Mouse (Mus musculus) hindbrain, embryonic 15.5 days (tissue): Measurements from ENCODE around the gene Pam. TPM values are rescaled to one million over a fixed set of nuclear protein-coding genes. Genes with fewer than 3 reads are reported as not detected.

ENCODE experiments used
- ATAC-seq: fragments of 200-750 bp; cut with Nextera tagmentation; 2 replicates; pipeline ENCODE4 v1.8.0; 2017; ENCODE audit warnings: low read depth, moderate number of reproducible peaks, moderate TSS enrichment; ENCODE audit not compliant: low FRiP score
- H3K27ac ChIP-seq: fragments of 300-500 bp; sonication (generic); replicated peaks from 2 replicates; pipeline ENCODE4 v1.5.1; 2015; ENCODE audit warnings: mild to moderate bottlenecking, inconsistent platforms
- H3K27me3 ChIP-seq: fragments of 300-500 bp; sonication (generic); 2 replicates; pipeline ENCODE4 v1.6.1; 2015; ENCODE audit warnings: control low read depth, inconsistent platforms
- H3K36me3 ChIP-seq: fragments of 300-500 bp; sonication (generic); 2 replicates; pipeline ENCODE4 v1.6.1; 2015; ENCODE audit warnings: control low read depth, inconsistent platforms
- H3K4me1 ChIP-seq: fragments of 300-500 bp; sonication (generic); replicated peaks from 2 replicates; pipeline ENCODE4 v1.6.1; 2015; ENCODE audit warnings: control low read depth, inconsistent platforms
- H3K4me2 ChIP-seq: fragments of 300-500 bp; sonication (generic); 2 replicates; pipeline ENCODE4 v1.6.1; 2015; ENCODE audit warnings: moderate library complexity, mild to moderate bottlenecking, inconsistent platforms
- H3K4me3 ChIP-seq: fragments of 300-500 bp; sonication (generic); 2 replicates; pipeline ENCODE4 v1.5.1; 2015; ENCODE audit warnings: mild to moderate bottlenecking, inconsistent platforms
- H3K9ac ChIP-seq: fragments of 300-500 bp; sonication (generic); 2 replicates; pipeline ENCODE4 v1.6.1; 2015; ENCODE audit warnings: inconsistent platforms
- H3K9me3 ChIP-seq: fragments of 300-500 bp; sonication (generic); 2 replicates; pipeline ENCODE4 v1.6.1; 2016; ENCODE audit warnings: control low read depth, inconsistent platforms
- WGBS: fragments of 180-500 bp; shearing (Covaris S2); methylation state at CpG from one replicate; pipeline ENCODE4 v1.1.7; 2015; 5-methylcytosine and 5-hydroxymethylcytosine counted together
- polyA plus RNA-seq: library from polyadenylated mRNA; unstranded; fragments of >200 nt; fragmentation: Nextera tagmentation; extraction: Ambion mirVana; gene quantifications from 2 replicates; pipeline ENCODE4 v1.2.1, GENCODE M21; 2015

Pam gene
- polyA plus RNA-seq, 1 experiment from 2014 or later: 29.8 TPM

GRCm38 (mm10) chr1:98073826-98074225, 21.6 kb downstream of the Pam start:
- peaks cover 4% of the 10 kb centered on the region; the same call in 1 of the 2 replicates for H3K4me1 ChIP-seq
- H3K36me3 ChIP-seq: no peaks in the 10 kb centered on the region
- H3K27me3 ChIP-seq: no peaks in the 10 kb centered on the region
- H3K9me3 ChIP-seq: no peaks in the 10 kb centered on the region
- no peak overlapping the region for H3K4me3 ChIP-seq
- no peak overlapping the region for H3K27ac ChIP-seq
- H3K9ac ChIP-seq: no peak overlapping the region
- WGBS: 59% methylated on average over 4 of the region's 4 CpGs
- no peak overlapping the region for H3K4me2 ChIP-seq
- no peak for ATAC-seq

- H3K9me3 ChIP-seq: no peaks in the 10 kb centered on the region
- no peaks in the 10 kb centered on the region for H3K27me3 ChIP-seq
- no peak overlapping the region for H3K9ac ChIP-seq
- no peak overlapping the region for H3K4me2 ChIP-seq
- ATAC-seq: no peak
- no peak overlapping the region for H3K4me3 ChIP-seq
- no peaks in the 10 kb centered on the region for H3K36me3 ChIP-seq
- WGBS: 22% methylated on average over 2 of the region's 2 CpGs
- H3K4me1 ChIP-seq: peaks cover 4% of the 10 kb centered on the region; the same call in 1 of the 2 replicates
- H3K27ac ChIP-seq: no peak overlapping the region
These were observed 22.3 kb downstream of the Pam start for GRCm38 (mm10) chr1:98073127-98073526.

DNA sequence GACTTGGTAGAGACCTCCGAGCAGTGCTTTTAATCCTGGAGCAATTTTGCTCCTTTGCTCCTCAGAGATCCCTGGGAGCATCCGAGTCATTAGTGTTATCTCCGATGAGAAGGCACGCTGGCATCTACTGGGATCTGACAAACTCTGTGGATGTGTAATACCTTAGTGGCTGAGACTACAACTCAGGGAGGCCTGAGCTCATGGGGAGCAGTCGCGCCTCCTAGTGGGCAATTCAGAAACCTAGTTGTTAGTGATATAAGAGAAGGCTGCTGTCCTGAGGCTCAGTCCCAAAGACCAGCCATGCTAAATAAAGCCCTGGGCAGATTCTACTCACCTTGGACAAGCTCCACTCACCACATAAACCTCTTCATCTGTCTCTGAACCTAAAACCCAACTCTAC, 23.4 kb downstream of the Pam start:
- no peaks in the 10 kb centered on the region for H3K27me3 ChIP-seq

GRCm38 (mm10) chr1:98071436-98071835, 24.0 kb downstream of the Pam start:
- Histone ChIP-seq H3K4me3 (no peak overlapping the region), H3K4me2 (no peak overlapping the region), H3K4me1 (peaks cover 4% of the 10 kb centered on the region; the same call in 1 of the 2 replicates), H3K9ac (no peak overlapping the region), H3K36me3 (no peaks in the 10 kb centered on the region), H3K27me3 (no peaks in the 10 kb centered on the region), H3K9me3 (no peaks in the 10 kb centered on the region), H3K27ac (no peak overlapping the region)
- ATAC-seq: no peak
- WGBS: 90% methylated on average over 9 of the region's 9 CpGs

More for the DNA sequence above, 23.4 kb downstream of the Pam start:
- H3K27ac ChIP-seq: no peak overlapping the region
- H3K4me2 ChIP-seq: no peak overlapping the region
- peaks cover 4% of the 10 kb centered on the region; the same call in 1 of the 2 replicates for H3K4me1 ChIP-seq
- no peaks in the 10 kb centered on the region for H3K36me3 ChIP-seq
- WGBS: 58% methylated on average over 6 of the region's 6 CpGs
- no peak overlapping the region for H3K9ac ChIP-seq
- no peak overlapping the region for H3K4me3 ChIP-seq
- ATAC-seq: no peak
- H3K9me3 ChIP-seq: no peaks in the 10 kb centered on the region

GRCm38 (mm10) chr1:98070743-98071325, 24.6 kb downstream of the Pam start:
- Histone ChIP-seq H3K9ac (no peak overlapping the region), H3K27me3 (no peaks in the 10 kb centered on the region), H3K27ac (no peak overlapping the region), H3K4me2 (no peak overlapping the region), H3K4me1 (peaks cover 4% of the 10 kb centered on the region; the same call in 1 of the 2 replicates), H3K36me3 (no peaks in the 10 kb centered on the region), H3K9me3 (no peaks in the 10 kb centered on the region), H3K4me3 (no peak overlapping the region)
- ATAC-seq: no peak
- WGBS: 78% methylated on average over 5 of the region's 5 CpGs

DNA sequence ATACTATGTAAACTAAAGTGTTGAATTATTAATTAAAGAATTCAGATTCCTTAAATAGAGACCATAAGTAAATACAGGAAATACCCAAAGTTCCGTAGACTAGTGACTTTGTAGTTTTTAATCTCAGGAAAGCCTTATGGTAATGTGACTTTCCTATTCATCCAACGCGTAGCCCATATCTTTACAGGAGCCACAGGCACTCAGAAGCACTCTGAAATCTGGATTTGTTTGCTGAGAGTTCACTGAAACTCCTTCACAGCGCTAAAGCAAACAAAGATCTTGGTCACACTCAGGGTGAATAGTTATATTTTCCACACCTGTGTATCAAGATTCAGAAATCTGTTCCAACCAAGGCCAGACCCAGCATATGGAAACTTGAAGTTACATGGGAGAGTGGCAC, 27.3 kb downstream of the Pam start:
- ATAC-seq: no peak
- 0 out of 2 replicates have a peak, but pooled peaks cover under 1% of the 10 kb centered on the region for H3K4me1 ChIP-seq
- 92% methylated on average over 4 of the region's 4 CpGs for WGBS
- no peaks in the 10 kb centered on the region for H3K27me3 ChIP-seq
- no peaks in the 10 kb centered on the region for H3K9me3 ChIP-seq
- no peak overlapping the region for H3K4me3 ChIP-seq
- no peaks in the 10 kb centered on the region for H3K36me3 ChIP-seq
- no peak overlapping the region for H3K4me2 ChIP-seq
- no peak overlapping the region for H3K9ac ChIP-seq
- no peak overlapping the region for H3K27ac ChIP-seq

- H3K4me2 ChIP-seq: no peak overlapping the region
- no peaks in the 10 kb centered on the region for H3K4me1 ChIP-seq
- no peaks in the 10 kb centered on the region for H3K27me3 ChIP-seq
- ATAC-seq: no peak
- no peak overlapping the region for H3K27ac ChIP-seq
- H3K9me3 ChIP-seq: no peaks in the 10 kb centered on the region
- H3K36me3 ChIP-seq: no peaks in the 10 kb centered on the region
- WGBS: 64% methylated on average over 2 of the region's 2 CpGs
- no peak overlapping the region for H3K9ac ChIP-seq
- H3K4me3 ChIP-seq: no peak overlapping the region
These were observed 33.4 kb downstream of the Pam start for GRCm38 (mm10) chr1:98062074-98062473.

DNA sequence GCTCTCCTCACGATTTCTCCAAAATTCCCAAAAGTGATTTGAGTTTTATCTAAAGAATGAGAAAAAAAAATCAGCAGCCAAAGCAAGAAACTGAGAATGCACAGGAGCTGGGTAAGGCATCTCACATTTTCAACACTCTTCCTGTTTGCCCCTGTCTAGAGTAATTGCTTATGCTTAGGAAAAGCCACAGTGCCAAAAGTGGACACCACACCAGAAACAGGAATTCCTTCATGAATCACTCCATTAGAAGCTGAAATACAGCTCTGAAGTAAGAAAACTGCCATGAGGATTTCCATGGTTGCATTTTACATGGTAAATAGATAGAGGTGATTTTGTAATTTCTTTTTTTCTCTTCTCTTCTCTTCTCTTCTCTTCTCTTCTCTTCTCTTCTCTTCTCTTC, 36.0 kb downstream of the Pam start:
- WGBS: 75% methylated on average over 1 of the region's 1 CpGs
- Histone ChIP-seq H3K4me2 (no peak overlapping the region), H3K9ac (no peak overlapping the region), H3K27ac (no peak overlapping the region), H3K4me1 (no peaks in the 10 kb centered on the region), H3K9me3 (no peaks in the 10 kb centered on the region), H3K36me3 (no peaks in the 10 kb centered on the region), H3K27me3 (no peaks in the 10 kb centered on the region), H3K4me3 (no peak overlapping the region)
- ATAC-seq: no peak

GRCm38 (mm10) chr1:98056996-98057945, 38.2 kb downstream of the Pam start:
- Histone ChIP-seq H3K27ac (no peak overlapping the region), H3K4me2 (no peak overlapping the region), H3K36me3 (no peaks in the 10 kb centered on the region), H3K27me3 (no peaks in the 10 kb centered on the region), H3K9ac (no peak overlapping the region), H3K4me3 (no peak overlapping the region), H3K4me1 (peaks cover 5% of the 10 kb centered on the region), H3K9me3 (no peaks in the 10 kb centered on the region)
- ATAC-seq: no peak; the same call in 1 of the 2 replicates
- WGBS: 49% methylated on average over 11 of the region's 11 CpGs

GRCm38 (mm10) chr1:98056277-98056676, 39.2 kb downstream of the Pam start:
- H3K4me2 ChIP-seq: no peak overlapping the region
- H3K27ac ChIP-seq: no peak overlapping the region
- no peak overlapping the region for H3K9ac ChIP-seq
- no peaks in the 10 kb centered on the region for H3K27me3 ChIP-seq
- H3K4me3 ChIP-seq: no peak overlapping the region
- H3K9me3 ChIP-seq: no peaks in the 10 kb centered on the region
- ATAC-seq: no peak
- 84% methylated on average over 6 of the region's 6 CpGs for WGBS
- no peaks in the 10 kb centered on the region for H3K36me3 ChIP-seq
- peaks cover 5% of the 10 kb centered on the region for H3K4me1 ChIP-seq

- Histone ChIP-seq H3K9ac (no peak overlapping the region), H3K4me3 (no peak overlapping the region), H3K4me1 (peaks cover 5% of the 10 kb centered on the region), H3K27ac (no peak overlapping the region), H3K36me3 (no peaks in the 10 kb centered on the region), H3K4me2 (no peak overlapping the region), H3K27me3 (no peaks in the 10 kb centered on the region), H3K9me3 (no peaks in the 10 kb centered on the region)
- WGBS: 94% methylated on average over 8 of the region's 8 CpGs
- no peak for ATAC-seq
These were observed 39.9 kb downstream of the Pam start for GRCm38 (mm10) chr1:98055591-98055990.

GRCm38 (mm10) chr1:98053994-98054393, 41.5 kb downstream of the Pam start:
- Histone ChIP-seq H3K4me2 (no peak overlapping the region), H3K27ac (no peak overlapping the region), H3K4me1 (peaks cover 10% of the 10 kb centered on the region), H3K27me3 (no peaks in the 10 kb centered on the region), H3K4me3 (no peak overlapping the region), H3K9ac (no peak overlapping the region), H3K36me3 (no peaks in the 10 kb centered on the region), H3K9me3 (no peaks in the 10 kb centered on the region)
- ATAC-seq: no peak
- WGBS: 9% methylated on average over 3 of the region's 3 CpGs
